Mouse (Mus musculus): ENCODE results near the gene Elovl1. TPM values are rescaled to one million over a fixed set of nuclear protein-coding genes. Genes with fewer than 3 reads are reported as not detected.

Elovl1 gene
- polyA plus RNA-seq, 1 experiment, result 99.5 TPM

DNA sequence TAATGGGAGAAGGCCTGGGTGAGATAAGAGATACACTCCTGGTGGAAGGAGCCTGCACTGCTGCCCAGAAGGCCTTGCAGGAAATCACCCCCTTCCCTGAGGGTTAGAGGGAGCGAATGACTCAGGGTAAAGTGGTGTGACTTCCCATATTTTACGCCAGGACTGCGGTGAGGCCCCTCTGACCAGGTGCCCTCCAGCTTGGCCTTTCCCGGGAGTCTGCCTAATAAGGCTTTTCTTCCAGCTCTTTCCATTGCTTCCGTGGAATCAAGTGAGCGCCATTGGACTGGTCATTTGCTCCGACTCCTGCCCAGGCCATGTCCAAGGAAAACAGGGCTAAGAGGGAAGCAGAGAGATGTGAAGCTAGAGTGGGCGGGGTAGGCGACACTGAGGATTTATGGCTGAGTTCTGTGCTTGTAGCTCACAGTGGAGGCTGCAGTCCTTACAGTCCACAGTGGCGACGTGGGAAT, 37.8 kb downstream of the Elovl1 start:
- WGBS, result 9% methylated on average over 11 of the region's 11 CpGs
- no peak overlapping the region; the same call in 1 of the 2 replicates for H3K27ac ChIP-seq (ENCODE audit: control insufficient read depth, insufficient read depth, low read depth, low read length, poor library complexity)
- TF ChIP-seq POLR2A (IDR thresholded peaks at IDR 0.05; ENCODE audit: borderline replicate concordance, control insufficient read depth, low read depth, low read length) (no peak), CTCF (IDR thresholded peaks at IDR 0.05; ENCODE audit: control insufficient read depth, insufficient read depth, low read length) (no peak)
- H3K4me1 ChIP-seq (ENCODE audit: control insufficient read depth, insufficient read depth, low read length), result no peaks in the 10 kb centered on the region
- no peak overlapping the region for H3K4me3 ChIP-seq (replicated peaks; ENCODE audit: control insufficient read depth, low read depth, low read length)

DNA sequence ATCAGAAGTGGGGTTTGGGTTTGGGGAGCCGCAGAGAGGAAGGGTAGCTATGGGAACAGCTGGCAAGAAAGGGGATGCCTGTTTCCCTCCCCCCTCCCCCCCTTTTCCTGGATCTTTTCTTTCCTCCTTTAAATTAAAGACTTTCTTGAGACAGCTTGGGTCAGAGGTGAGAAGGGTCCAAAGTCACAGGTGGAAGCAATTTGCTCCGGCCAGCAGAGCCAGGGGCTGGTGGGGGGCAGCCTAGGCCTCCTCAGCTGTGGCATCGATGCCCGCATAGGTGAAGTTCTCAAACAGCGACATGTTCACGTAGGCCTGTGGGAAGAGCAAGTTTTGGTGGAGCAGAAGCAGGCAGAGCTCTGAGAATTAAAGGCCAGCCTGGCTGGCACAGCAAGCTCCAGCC, 43.4 kb downstream of the Elovl1 start:
- H3K4me3 ChIP-seq (replicated peaks; ENCODE audit: control insufficient read depth, low read depth, low read length), result no peak overlapping the region
- H3K27ac ChIP-seq (ENCODE audit: control insufficient read depth, insufficient read depth, low read depth, low read length, poor library complexity), result no peak overlapping the region
- WGBS, result 82% methylated on average over 6 of the region's 6 CpGs
- no peaks in the 10 kb centered on the region for H3K4me1 ChIP-seq (ENCODE audit: control insufficient read depth, insufficient read depth, low read length)
- TF ChIP-seq POLR2A (IDR thresholded peaks at IDR 0.05; ENCODE audit: borderline replicate concordance, control insufficient read depth, low read depth, low read length) (no peak), CTCF (IDR thresholded peaks at IDR 0.05; ENCODE audit: control insufficient read depth, insufficient read depth, low read length) (no peak)

- Histone ChIP-seq H3K4me3 (replicated peaks; ENCODE audit: control insufficient read depth, low read depth, low read length) (no peak overlapping the region), H3K27ac (ENCODE audit: control insufficient read depth, insufficient read depth, low read depth, low read length, poor library complexity) (no peak overlapping the region), H3K4me1 (ENCODE audit: control insufficient read depth, insufficient read depth, low read length) (no peaks in the 10 kb centered on the region)
- 86% methylated on average over 11 of the region's 11 CpGs for WGBS
- TF ChIP-seq CTCF (IDR thresholded peaks at IDR 0.05; ENCODE audit: control insufficient read depth, insufficient read depth, low read length), result no peak
- no peak for TF ChIP-seq POLR2A (IDR thresholded peaks at IDR 0.05; ENCODE audit: borderline replicate concordance, control insufficient read depth, low read depth, low read length)
These were observed 44.8 kb downstream of the Elovl1 start for GRCm38 (mm10) chr4:118472687-118473086.

GRCm38 (mm10) chr4:118476773-118477530, 49.1 kb downstream of the Elovl1 start:
- 81% methylated on average over 15 of the region's 15 CpGs for WGBS

More at GRCm38 (mm10) chr4:118476773-118477530, 49.1 kb downstream of the Elovl1 start:
- Histone ChIP-seq H3K4me3 (replicated peaks; ENCODE audit: control insufficient read depth, low read depth, low read length) (no peak overlapping the region), H3K27ac (ENCODE audit: control insufficient read depth, insufficient read depth, low read depth, low read length, poor library complexity) (no peak overlapping the region), H3K4me1 (ENCODE audit: control insufficient read depth, insufficient read depth, low read length) (no peaks in the 10 kb centered on the region)
- TF ChIP-seq POLR2A (IDR thresholded peaks at IDR 0.05; ENCODE audit: borderline replicate concordance, control insufficient read depth, low read depth, low read length) (no peak), CTCF (IDR thresholded peaks at IDR 0.05; ENCODE audit: control insufficient read depth, insufficient read depth, low read length) (no peak)

Other genes with a start within 250 kb of the Elovl1 start
- gene Kdm4a, start 248.1 kb upstream of the Elovl1 start, polyA plus RNA-seq (2011; ENCODE audit: insufficient read depth, insufficient read length, low replicate concordance, missing spikeins), result 25.6 and 36.5 TPM in 2 replicates
- 1.1 and 7.4 TPM in 2 replicates for gene Ptprf, start 136.7 kb upstream of the Elovl1 start, polyA plus RNA-seq (2011; ENCODE audit: insufficient read depth, insufficient read length, low replicate concordance, missing spikeins)
- 17.0 and 34.6 TPM in 2 replicates for gene Szt2, start 18.8 kb upstream of the Elovl1 start, polyA plus RNA-seq (2011; ENCODE audit: insufficient read depth, insufficient read length, low replicate concordance, missing spikeins)
- gene Med8, start 18.8 kb upstream of the Elovl1 start, polyA plus RNA-seq (2011; ENCODE audit: insufficient read depth, insufficient read length, low replicate concordance, missing spikeins), result 45.2 and 67.4 TPM in 2 replicates
- 58.8 and 92.1 TPM in 2 replicates for gene Cdc20, start 9.3 kb downstream of the Elovl1 start, polyA plus RNA-seq (2011; ENCODE audit: insufficient read depth, insufficient read length, low replicate concordance, missing spikeins)
- gene Mpl, start 29.4 kb downstream of the Elovl1 start, polyA plus RNA-seq (2011; ENCODE audit: insufficient read depth, insufficient read length, low replicate concordance, missing spikeins), result 10.3 and 13.1 TPM in 2 replicates
- 2.7 and 4.5 TPM in 2 replicates for gene Tie1, start 62.0 kb downstream of the Elovl1 start, polyA plus RNA-seq (2011; ENCODE audit: insufficient read depth, insufficient read length, low replicate concordance, missing spikeins)
- gene 2610528J11Rik, start 98.9 kb downstream of the Elovl1 start, polyA plus RNA-seq (2011; ENCODE audit: insufficient read depth, insufficient read length, low replicate concordance, missing spikeins), result 1.0 and 2.1 TPM in 2 replicates
- not detected in 2 replicates for gene Tmem125, start 116.0 kb downstream of the Elovl1 start, polyA plus RNA-seq (2011; ENCODE audit: insufficient read depth, insufficient read length, low replicate concordance, missing spikeins)
- not detected in 2 replicates for gene Cfap57, start 192.7 kb downstream of the Elovl1 start, polyA plus RNA-seq (2011; ENCODE audit: insufficient read depth, insufficient read length, low replicate concordance, missing spikeins)
- gene Ebna1bp2, start 192.7 kb downstream of the Elovl1 start, polyA plus RNA-seq (2011; ENCODE audit: insufficient read depth, insufficient read length, low replicate concordance, missing spikeins), result 29.3 and 57.7 TPM in 2 replicates
- not detected in 2 replicates for gene Olfr62, start 230.9 kb downstream of the Elovl1 start, polyA plus RNA-seq (2011; ENCODE audit: insufficient read depth, insufficient read length, low replicate concordance, missing spikeins)